Mouse (Mus musculus) intestine, embryonic 16.5 days (tissue): ENCODE data around the gene Arhgap6. TPM values are rescaled to one million over a fixed set of nuclear protein-coding genes. Genes with fewer than 3 reads are reported as not detected.
A peak's percentile ranks its signal among the peaks of the same experiment; 100 is the strongest.

Experiments used
- ATAC-seq: fragments of 200-750 bp; cut with Nextera tagmentation; 2 replicates; pipeline ENCODE4 v1.8.0; 2017; ENCODE audit warnings: moderate TSS enrichment, moderate library complexity
- H3K27ac ChIP-seq: fragments of 300-500 bp; sonication (generic); 2 replicates; pipeline ENCODE4 v1.5.1; 2014; ENCODE audit warnings: mild to moderate bottlenecking, low read length
- H3K27me3 ChIP-seq: fragments of 300-500 bp; sonication (generic); replicated peaks from 2 replicates; pipeline ENCODE4 v1.6.1; 2014; ENCODE audit warnings: low read length, control low read depth, mixed read lengths; ENCODE audit not compliant: control insufficient read depth, insufficient read depth
- H3K36me3 ChIP-seq: fragments of 300-500 bp; sonication (generic); 2 replicates; pipeline ENCODE4 v1.6.1; 2014; ENCODE audit warnings: low read length, control low read depth; ENCODE audit not compliant: control insufficient read depth, insufficient read depth
- H3K4me1 ChIP-seq: fragments of 300-500 bp; sonication (generic); 2 replicates; pipeline ENCODE4 v1.6.1; 2014; ENCODE audit warnings: low read length, control low read depth, mixed read lengths; ENCODE audit not compliant: control insufficient read depth, insufficient read depth
- H3K4me2 ChIP-seq: fragments of 300-500 bp; sonication (generic); 2 replicates; pipeline ENCODE4 v1.6.1; 2014; ENCODE audit warnings: low read depth, low read length, control low read depth
- H3K4me3 ChIP-seq: fragments of 300-500 bp; sonication (generic); 2 replicates; pipeline ENCODE4 v1.5.1; 2014; ENCODE audit warnings: mild to moderate bottlenecking, low read length
- H3K9ac ChIP-seq: fragments of 300-500 bp; sonication (generic); 2 replicates; pipeline ENCODE4 v1.6.1; 2014; ENCODE audit warnings: low read depth, low read length
- H3K9me3 ChIP-seq: fragments of 300-500 bp; sonication (generic); 2 replicates; pipeline ENCODE4 v1.6.1; 2016; ENCODE audit warnings: low read length, control low read depth; ENCODE audit not compliant: control insufficient read depth
- WGBS: fragments of 180-500 bp; shearing (Covaris S2); extraction: QIAGEN DNeasy Blood & Tissue Kit; methylation state at CpG from one replicate; pipeline ENCODE4 v1.1.7; 2014; 5-methylcytosine and 5-hydroxymethylcytosine counted together
- polyA plus RNA-seq: library from polyadenylated mRNA; unstranded; fragments of >200 nt; fragmentation: Nextera tagmentation; extraction: Ambion mirVana; gene quantifications from 2 replicates; pipeline ENCODE4 v1.2.1, GENCODE M21; 2015

Gene Arhgap6
- polyA plus RNA-seq, 1 experiment from 2014 or later, result 4.0 TPM

GRCm38 (mm10) chrX:169085871-169086270, 291.0 kb downstream of the Arhgap6 start:
- Histone ChIP-seq H3K27ac (no peak overlapping the region), H3K9ac (no peak overlapping the region), H3K4me2 (no peak overlapping the region), H3K27me3 (no peaks in the 10 kb centered on the region), H3K36me3 (no peaks in the 10 kb centered on the region), H3K9me3 (no peaks in the 10 kb centered on the region), H3K4me3 (no peak overlapping the region), H3K4me1 (no peaks in the 10 kb centered on the region)
- 12% methylated on average over 5 of the region's 5 CpGs for WGBS
- ATAC-seq, result no peak

GRCm38 (mm10) chrX:169089221-169089620, 294.3 kb downstream of the Arhgap6 start:
- H3K27me3 ChIP-seq, result no peaks in the 10 kb centered on the region
- no peaks in the 10 kb centered on the region for H3K4me1 ChIP-seq
- no peak overlapping the region for H3K4me3 ChIP-seq
- WGBS, result 74% methylated on average over 2 of the region's 2 CpGs
- H3K27ac ChIP-seq, result no peak overlapping the region
- no peak overlapping the region for H3K4me2 ChIP-seq
- no peaks in the 10 kb centered on the region for H3K36me3 ChIP-seq
- ATAC-seq, result no peak
- no peaks in the 10 kb centered on the region for H3K9me3 ChIP-seq
- H3K9ac ChIP-seq, result no peak overlapping the region

DNA sequence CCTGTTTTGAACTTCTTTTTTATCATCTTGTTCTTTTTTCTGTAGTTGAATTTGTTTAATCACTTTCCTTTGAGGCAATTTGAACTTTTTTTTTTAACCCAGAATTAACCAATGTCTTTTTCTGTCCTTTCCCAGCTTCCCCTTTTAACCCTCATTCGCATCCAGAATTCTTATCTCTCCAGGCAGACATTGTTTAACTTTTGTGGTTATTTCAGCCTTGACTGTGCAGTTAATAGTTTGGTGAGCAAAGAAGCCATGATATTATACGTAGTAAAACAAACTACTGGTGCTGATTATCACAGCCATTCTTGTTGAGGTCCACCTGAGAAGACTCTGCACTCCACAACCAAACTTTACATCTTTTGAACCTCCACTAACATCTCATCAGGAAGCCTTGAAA, 299.7 kb downstream of the Arhgap6 start:
- Histone ChIP-seq H3K9ac (no peak overlapping the region), H3K27ac (no peak overlapping the region), H3K4me2 (no peak overlapping the region), H3K27me3 (no peaks in the 10 kb centered on the region), H3K36me3 (no peaks in the 10 kb centered on the region), H3K4me3 (no peak overlapping the region), H3K9me3 (no peaks in the 10 kb centered on the region), H3K4me1 (no peaks in the 10 kb centered on the region)
- no peak for ATAC-seq
- WGBS, result 56% methylated on average over 2 of the region's 2 CpGs

DNA sequence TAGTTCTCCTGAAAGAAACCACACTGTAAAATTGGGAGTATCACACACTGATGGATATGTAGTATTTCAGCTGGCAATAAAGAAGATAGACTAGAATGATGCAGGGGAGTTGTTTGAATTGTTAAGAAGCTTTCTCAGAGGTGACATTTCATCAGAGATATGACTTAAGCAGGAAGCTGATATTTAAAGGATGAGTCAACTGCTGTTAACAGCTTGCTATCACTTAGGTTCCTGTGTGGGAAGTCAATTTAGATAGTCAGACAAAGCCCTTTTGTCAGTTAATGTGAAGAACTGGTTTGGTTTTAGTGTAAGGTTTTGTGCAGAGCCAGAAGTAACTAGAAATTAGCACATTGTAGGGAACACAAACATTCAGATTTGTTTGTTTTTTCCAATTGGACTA, 300.7 kb downstream of the Arhgap6 start:
- H3K4me3 ChIP-seq, result no peak overlapping the region
- H3K9me3 ChIP-seq, result no peaks in the 10 kb centered on the region
- H3K9ac ChIP-seq, result no peak overlapping the region
- no peaks in the 10 kb centered on the region for H3K36me3 ChIP-seq
- no peak overlapping the region for H3K27ac ChIP-seq
- no peak overlapping the region for H3K4me2 ChIP-seq
- H3K4me1 ChIP-seq, result no peaks in the 10 kb centered on the region
- no peaks in the 10 kb centered on the region for H3K27me3 ChIP-seq
- peak; percentile 16; the same call in 1 of the 2 replicates for ATAC-seq

GRCm38 (mm10) chrX:169102665-169103064, 307.8 kb downstream of the Arhgap6 start:
- Histone ChIP-seq H3K4me2 (no peak overlapping the region), H3K9me3 (no peaks in the 10 kb centered on the region), H3K9ac (no peak overlapping the region), H3K27me3 (no peaks in the 10 kb centered on the region), H3K36me3 (no peaks in the 10 kb centered on the region), H3K4me1 (no peaks in the 10 kb centered on the region), H3K4me3 (no peak overlapping the region), H3K27ac (no peak overlapping the region)
- WGBS, result 79% methylated on average over 1 of the region's 1 CpGs
- no peak for ATAC-seq

DNA sequence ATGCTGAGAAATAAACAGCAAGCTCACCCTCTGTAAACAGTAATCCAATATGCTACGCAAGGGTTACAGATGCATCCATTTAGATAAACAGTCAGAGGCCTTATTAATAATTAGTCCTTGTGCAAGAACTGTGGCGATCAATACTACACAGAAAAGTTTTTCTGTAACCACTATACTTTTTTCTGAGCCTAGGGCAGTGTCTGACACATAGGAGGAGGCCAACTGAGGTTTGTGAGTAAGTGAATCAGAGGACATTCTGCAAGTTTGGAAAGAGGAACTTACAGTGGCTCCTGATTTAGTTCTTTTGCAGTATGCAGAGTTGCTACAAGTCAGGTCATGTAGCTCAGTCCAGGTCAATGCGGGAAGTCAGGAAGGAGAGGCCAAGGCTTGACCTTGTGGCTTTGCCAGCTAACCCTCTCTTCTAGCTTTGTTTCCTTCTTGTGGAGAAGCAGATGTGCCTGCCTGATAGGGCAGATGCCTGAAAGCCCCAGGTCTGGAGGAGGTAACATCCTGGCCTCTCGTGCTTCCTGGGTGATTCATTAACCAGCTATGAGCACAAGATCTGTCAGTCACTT, 311.2 kb downstream of the Arhgap6 start:
- Histone ChIP-seq H3K4me1 (no peaks in the 10 kb centered on the region), H3K27me3 (no peaks in the 10 kb centered on the region), H3K9me3 (no peaks in the 10 kb centered on the region), H3K36me3 (no peaks in the 10 kb centered on the region), H3K27ac (peak overlapping the region; percentile 48; the same call in 1 of the 2 replicates), H3K4me3 (no peak overlapping the region), H3K4me2 (no peak overlapping the region), H3K9ac (no peak overlapping the region)
- WGBS, result 49% methylated on average over 4 of the region's 4 CpGs
- peak; percentile 99 for ATAC-seq

- no peak overlapping the region for H3K4me2 ChIP-seq
- ATAC-seq, result no peak
- 75% methylated on average over 2 of the region's 2 CpGs for WGBS
- H3K36me3 ChIP-seq, result no peaks in the 10 kb centered on the region
- no peak overlapping the region for H3K9ac ChIP-seq
- H3K4me3 ChIP-seq, result no peak overlapping the region
- H3K27ac ChIP-seq, result no peak overlapping the region
- no peaks in the 10 kb centered on the region for H3K27me3 ChIP-seq
- H3K4me1 ChIP-seq, result no peaks in the 10 kb centered on the region
- H3K9me3 ChIP-seq, result no peaks in the 10 kb centered on the region
Observed at GRCm38 (mm10) chrX:169107372-169107771, 312.5 kb downstream of the Arhgap6 start.

DNA sequence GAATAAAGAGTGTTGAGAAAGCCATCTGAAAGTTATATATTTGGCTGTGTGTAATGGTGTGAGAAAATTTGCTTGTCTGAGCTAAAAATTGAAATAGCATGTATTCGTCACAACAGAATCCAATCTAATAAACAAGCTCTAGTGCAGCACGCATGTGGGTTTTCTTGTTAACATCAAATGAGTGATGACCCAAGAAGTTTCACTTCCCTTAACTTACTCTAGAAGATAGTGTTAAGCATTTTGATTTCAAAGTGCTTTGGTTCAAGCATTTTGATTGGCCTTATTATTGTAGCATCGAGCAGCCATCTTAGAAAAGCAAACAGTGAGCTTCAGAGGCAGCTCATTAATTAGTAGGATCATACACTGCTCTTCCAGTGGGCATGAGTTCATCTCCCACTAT, 315.1 kb downstream of the Arhgap6 start:
- Histone ChIP-seq H3K27ac (no peak overlapping the region), H3K27me3 (no peaks in the 10 kb centered on the region), H3K36me3 (no peaks in the 10 kb centered on the region), H3K4me2 (no peak overlapping the region), H3K9me3 (no peaks in the 10 kb centered on the region), H3K4me1 (no peaks in the 10 kb centered on the region), H3K9ac (no peak overlapping the region), H3K4me3 (no peak overlapping the region)
- WGBS, result 77% methylated on average over 3 of the region's 3 CpGs
- no peak for ATAC-seq

GRCm38 (mm10) chrX:169112662-169113061, 317.8 kb downstream of the Arhgap6 start:
- Histone ChIP-seq H3K36me3 (no peaks in the 10 kb centered on the region), H3K9me3 (no peaks in the 10 kb centered on the region), H3K4me2 (no peak overlapping the region), H3K27me3 (no peaks in the 10 kb centered on the region), H3K4me3 (no peak overlapping the region), H3K9ac (no peak overlapping the region), H3K27ac (no peak overlapping the region), H3K4me1 (no peaks in the 10 kb centered on the region)
- 51% methylated on average over 4 of the region's 4 CpGs for WGBS
- ATAC-seq, result no peak; the same call in 1 of the 2 replicates

- Histone ChIP-seq H3K4me2 (no peak overlapping the region), H3K27me3 (no peaks in the 10 kb centered on the region), H3K4me3 (no peak overlapping the region), H3K36me3 (no peaks in the 10 kb centered on the region), H3K9ac (no peak overlapping the region), H3K4me1 (no peaks in the 10 kb centered on the region), H3K27ac (no peak overlapping the region), H3K9me3 (no peaks in the 10 kb centered on the region)
- WGBS, result 67% methylated on average over 4 of the region's 4 CpGs
- ATAC-seq, result no peak
Observed at GRCm38 (mm10) chrX:169123115-169123772, 328.3 kb downstream of the Arhgap6 start.
